In genomic region chr12:84219121-84219561, GRCm38 (mm10) we compare ENCODE assay signal across 8 mouse cellular contexts. TPM values are rescaled to one million over a fixed set of nuclear protein-coding genes. Genes with fewer than 3 reads are reported as not detected.
DNase-seq lines count a peak whose midpoint lies in the region; ATAC-seq and TF ChIP-seq lines count a peak whose summit lies in the region.

No protein-coding gene starts in this region.

- H3K9ac ChIP-seq in heart, embryonic 15.5 days: peak overlapping the region; percentile 85
- H3K9ac ChIP-seq in liver, postnatal 0 days (replicated peaks): peak overlapping the region; percentile 98

- peaks cover 26% of the 10 kb centered on the region for H3K4me1 ChIP-seq in bone marrow macrophage, adult 2 months (ENCODE audit: control insufficient read depth, insufficient read depth, low read length)
- peaks cover 49% of the 10 kb centered on the region for H3K4me1 ChIP-seq in heart, embryonic 15.5 days (replicated peaks)
- H3K4me1 ChIP-seq in liver, postnatal 0 days (ENCODE audit: insufficient read depth): peaks cover 54% of the 10 kb centered on the region
- H3K4me1 ChIP-seq in small intestine, adult 2 months (ENCODE audit: control insufficient read depth, insufficient read depth, insufficient read length, low read length): peaks cover 24% of the 10 kb centered on the region

- H3K9me3 ChIP-seq in heart, embryonic 15.5 days (replicated peaks): no peaks in the 10 kb centered on the region
- H3K9me3 ChIP-seq in liver, postnatal 0 days (ENCODE audit: low read length): no peaks in the 10 kb centered on the region

- 7% methylated on average over 14 of the region's 14 CpGs for WGBS in heart, embryonic 15.5 days
- WGBS in liver, postnatal 0 days (ENCODE audit: insufficient replicate concordance): 9% methylated on average over 14 of the region's 14 CpGs
- 6% methylated on average over 14 of the region's 14 CpGs for WGBS in small intestine, adult 2 months

- no peaks in the 10 kb centered on the region for H3K27me3 ChIP-seq in heart, embryonic 15.5 days
- H3K27me3 ChIP-seq in liver, postnatal 0 days (ENCODE audit: insufficient read depth, low read length): no peaks in the 10 kb centered on the region
- no peaks in the 10 kb centered on the region for H3K27me3 ChIP-seq in small intestine, adult 2 months (ENCODE audit: control insufficient read depth, insufficient read depth, low read length)

- H3K27ac ChIP-seq in layer of hippocampus, adult 2 months: peak overlapping the region; percentile 97
- H3K27ac ChIP-seq in bone marrow macrophage, adult 2 months (ENCODE audit: insufficient read depth, low read depth, low read length): peak overlapping the region; percentile 75
- peak overlapping the region; percentile 91 for H3K27ac ChIP-seq in heart, embryonic 15.5 days
- peak overlapping the region; percentile 97 for H3K27ac ChIP-seq in liver, postnatal 0 days (ENCODE audit: low read depth)
- peak overlapping the region; percentile 84 for H3K27ac ChIP-seq in small intestine, adult 2 months (ENCODE audit: insufficient read depth, low read depth, low read length)

- ATAC-seq in heart, embryonic 15.5 days (replicated peaks; ENCODE audit: insufficient number of reproducible peaks, insufficient read depth, low FRiP score, low read depth): no peak
- ATAC-seq in liver, postnatal 0 days: peak; percentile 30

- TF ChIP-seq EP300 in liver, postnatal 0 days (IDR thresholded peaks at IDR 0.05; ENCODE audit: low read depth): peak; percentile 51

- H3K4me3 ChIP-seq in layer of hippocampus, adult 2 months: peak overlapping the region; percentile 86
- peak overlapping the region; percentile 93 for H3K4me3 ChIP-seq in bone marrow macrophage, adult 2 months (ENCODE audit: insufficient read depth, low read length)
- peak overlapping the region; percentile 75 for H3K4me3 ChIP-seq in heart, embryonic 15.5 days
- H3K4me3 ChIP-seq in liver, postnatal 0 days (ENCODE audit: low read depth, low read length): peak overlapping the region; percentile 88
- H3K4me3 ChIP-seq in small intestine, adult 2 months (ENCODE audit: low read depth, low read length): peak overlapping the region; percentile 93

- H3K36me3 ChIP-seq in heart, embryonic 15.5 days: no peaks in the 10 kb centered on the region
- peaks cover 12% of the 10 kb centered on the region for H3K36me3 ChIP-seq in liver, postnatal 0 days (replicated peaks; ENCODE audit: insufficient read depth, low read length)
- H3K36me3 ChIP-seq in small intestine, adult 2 months (ENCODE audit: control insufficient read depth, insufficient read depth, low read length): peaks cover 6% of the 10 kb centered on the region

- TF ChIP-seq POLR2A in bone marrow macrophage, adult 2 months (IDR thresholded peaks at IDR 0.05; ENCODE audit: borderline replicate concordance, low read depth, low read length): no peak
- TF ChIP-seq POLR2A in small intestine, adult 2 months (IDR thresholded peaks at IDR 0.05; ENCODE audit: low read depth, low read length): no peak

- no peak for DNase-seq in layer of hippocampus, adult 2 months (ENCODE audit: low spot score in 2 of 2)
- DNase-seq in layer of hippocampus, postnatal 25 days (ENCODE audit: extremely low spot score in 1 of 2, low spot score in 1 of 2): no peak
- peak; percentile 49 for DNase-seq in liver, postnatal 0 days
- no peak for DNase-seq in ovary, adult 18-20 months (ENCODE audit: low spot score)
- DNase-seq in kidney, postnatal 14 days: no peak

- TF ChIP-seq CTCF in layer of hippocampus, adult 2 months (conservative IDR thresholded peaks at IDR 0.05): no peak
- TF ChIP-seq CTCF in bone marrow macrophage, adult 2 months (IDR thresholded peaks at IDR 0.05; ENCODE audit: low read depth, low read length): no peak
- no peak for TF ChIP-seq CTCF in liver, postnatal 0 days (IDR thresholded peaks at IDR 0.05; ENCODE audit: low read depth)
- TF ChIP-seq CTCF in small intestine, adult 2 months (IDR thresholded peaks at IDR 0.05; ENCODE audit: extremely low read depth, insufficient read length, insufficient replicate concordance, low read depth, low read length): no peak

- H3K4me2 ChIP-seq in heart, embryonic 15.5 days: peak overlapping the region; percentile 72
- H3K4me2 ChIP-seq in liver, postnatal 0 days (ENCODE audit: low read depth, low read length): peak overlapping the region; percentile 83

RNA-seq across cellular contexts. Expression of gene Elmsan1, which starts 0.5 kb away (rescaled TPM):
- 10 to 100 TPM; 24.6 to 27.2 TPM for total RNA-seq in layer of hippocampus, adult 2 months (2021)
- 10 to 100 TPM; 21.0 to 21.7 TPM for total RNA-seq in layer of hippocampus, postnatal 25 days (2021)
- 26.6 and 33.7 TPM in 2 replicates for polyA plus RNA-seq in bone marrow macrophage, adult 2 months (2012; ENCODE audit: insufficient read depth, insufficient read length, missing spikeins)
- polyA plus RNA-seq in heart, embryonic 15.5 days (2015; fragmentation: Nextera tagmentation; extraction: Ambion mirVana): 6.0 and 10.0 TPM in 2 replicates
- 2.6 and 2.8 TPM in 2 replicates for polyA plus RNA-seq in liver, postnatal 0 days (2015; fragmentation: Nextera tagmentation; extraction: Ambion mirVana)
- polyA plus RNA-seq in small intestine, adult 2 months (2012; rRNA removed): 8.9 and 25.9 TPM in 2 replicates
